Mouse (Mus musculus): ENCODE measurements at regions not wholly inside any gene's neighbourhood (a gene's known extent, or its start where the extent isn't known, plus 50 kb on each side); places are given as distances from the start of the nearest gene placed in this dataset.

- TF ChIP-seq CTCF (IDR thresholded peaks at IDR 0.05; ENCODE audit: extremely low read depth, insufficient read depth, insufficient read length, insufficient replicate concordance) (no peak), POLR2A (IDR thresholded peaks at IDR 0.05; ENCODE audit: low read depth, low read length) (no peak)
Observed at GRCm38 (mm10) chr16:15113131-15113530, 204.1 kb upstream of the Gm21897 start.

Data from spleen, adult 2 months (tissue).